Mouse (Mus musculus): ENCODE data around the gene Rbm3.

The Rbm3 gene

GRCm38 (mm10) chrX:8145153-8145991, at the start of gene Rbm3:
Gene Rbm3 (minus strand): TSS chrX:8145880.
- peak; percentile 95 for DNase-seq (ENCODE audit: low read depth, low spot score)

GRCm38 (mm10) chrX:8193419-8193723, 47.7 kb upstream of the Rbm3 start, which contains the start of gene Ebp:
Gene Ebp (minus strand): TSS chrX:8193512.
- DNase-seq (ENCODE audit: low read depth, low spot score), result peak; percentile 83

- DNase-seq (ENCODE audit: low read depth, low spot score), result peak; percentile 97
Observed at GRCm38 (mm10) chrX:8192640-8193418, 47.1 kb upstream of the Rbm3 start.

- DNase-seq (ENCODE audit: low read depth, low spot score), result peak; percentile 34
Observed at GRCm38 (mm10) chrX:8192126-8192639, 46.5 kb upstream of the Rbm3 start.

- no peak for DNase-seq (ENCODE audit: low read depth, low spot score)
Observed at GRCm38 (mm10) chrX:8182871-8183540, 37.3 kb upstream of the Rbm3 start.

GRCm38 (mm10) chrX:8179646-8180045, 34.0 kb upstream of the Rbm3 start:
- DNase-seq (ENCODE audit: low read depth, low spot score), result no peak

- no peak for DNase-seq (ENCODE audit: low read depth, low spot score)
Observed at GRCm38 (mm10) chrX:8178871-8179270, 33.2 kb upstream of the Rbm3 start.

GRCm38 (mm10) chrX:8175504-8176385, 30.1 kb upstream of the Rbm3 start, which contains the start of gene Tbc1d25:
Gene Tbc1d25 (minus strand): TSS chrX:8176181.
- DNase-seq (ENCODE audit: low read depth, low spot score), result peak; percentile 95

- DNase-seq (ENCODE audit: low read depth, low spot score), result no peak
Observed at GRCm38 (mm10) chrX:8175169-8175503, 29.5 kb upstream of the Rbm3 start.

- DNase-seq (ENCODE audit: low read depth, low spot score), result no peak
Observed at GRCm38 (mm10) chrX:8167716-8168647, 22.3 kb upstream of the Rbm3 start.

- DNase-seq (ENCODE audit: low read depth, low spot score), result peak; percentile 75
Observed at GRCm38 (mm10) chrX:8164471-8164870, 18.8 kb upstream of the Rbm3 start.

- DNase-seq (ENCODE audit: low read depth, low spot score), result peak; percentile 86
Observed at GRCm38 (mm10) chrX:8163076-8163475, 17.4 kb upstream of the Rbm3 start.

GRCm38 (mm10) chrX:8143750-8144149, 1.9 kb downstream of the Rbm3 start:
- no peak for DNase-seq (ENCODE audit: low read depth, low spot score)

- no peak for DNase-seq (ENCODE audit: low read depth, low spot score)
Observed at GRCm38 (mm10) chrX:8142948-8143347, 2.7 kb downstream of the Rbm3 start.

GRCm38 (mm10) chrX:8141058-8141457, 4.6 kb downstream of the Rbm3 start:
- no peak for DNase-seq (ENCODE audit: low read depth, low spot score)

GRCm38 (mm10) chrX:8140446-8140845, 5.2 kb downstream of the Rbm3 start:
- DNase-seq (ENCODE audit: low read depth, low spot score), result no peak

GRCm38 (mm10) chrX:8139480-8139879, 6.2 kb downstream of the Rbm3 start:
- DNase-seq (ENCODE audit: low read depth, low spot score), result no peak

- DNase-seq (ENCODE audit: low read depth, low spot score), result peak; percentile 10
Observed at GRCm38 (mm10) chrX:8135886-8136285, 9.8 kb downstream of the Rbm3 start.

GRCm38 (mm10) chrX:8132017-8132976, 13.4 kb downstream of the Rbm3 start, which contains the start of gene Wdr13:
Gene Wdr13 (minus strand): TSS chrX:8132892.
- DNase-seq (ENCODE audit: low read depth, low spot score), result peak; percentile 98
